Mouse (Mus musculus) cerebellum, adult 2 months (tissue): ENCODE measurements at regions not wholly inside any gene's neighbourhood (a gene's known extent, or its start where the extent isn't known, plus 50 kb on each side); places are given as distances from the start of the nearest gene placed in this dataset.

ENCODE experiments used
- DNase-seq, 2 experiments: peaks; one replicate each; pipeline ENCODE4 v3.0.0; 2021
- H3K27ac ChIP-seq: fragments of 200-500 bp; 2 replicates; pipeline ENCODE4 v1.5.1; 2012; ENCODE audit warnings: low read length, control low read depth, inconsistent platforms; ENCODE audit not compliant: insufficient read depth
- H3K27me3 ChIP-seq: fragments of 200-500 bp; 2 replicates; pipeline ENCODE4 v1.6.1; 2012; ENCODE audit warnings: inconsistent platforms, mild to moderate bottlenecking, low read length, moderate library complexity; ENCODE audit not compliant: control insufficient read depth, insufficient read depth
- H3K4me1 ChIP-seq: fragments of 200-500 bp; 2 replicates; pipeline ENCODE4 v1.6.1; 2011; ENCODE audit warnings: low read length; ENCODE audit not compliant: control insufficient read depth, insufficient read depth
- H3K4me3 ChIP-seq: fragments of 200-500 bp; replicated peaks from 2 replicates; pipeline ENCODE3; 2011; ENCODE audit warnings: mild to moderate bottlenecking, low read depth, low read length, control low read depth; ENCODE audit not compliant: insufficient read depth
- CTCF ChIP-seq: fragments of 200-500 bp; IDR thresholded peaks from 2 replicates; pipeline ENCODE4 v1.5.1; 2011; ENCODE audit warnings: low read depth, mild to moderate bottlenecking, control low read depth, low read length, moderate library complexity, borderline replicate concordance; ENCODE audit not compliant: insufficient read depth
- POLR2A ChIP-seq: fragments of 200-500 bp; IDR thresholded peaks from 2 replicates; pipeline ENCODE4 v1.6.1; 2011; ENCODE audit warnings: low read length, control low read depth, borderline replicate concordance; ENCODE audit not compliant: insufficient read depth
- WGBS: fragments of 180-500 bp; shearing (Covaris S2); methylation state at CpG from one replicate; pipeline ENCODE4 v1.1.7; 2018; 5-methylcytosine and 5-hydroxymethylcytosine counted together

DNA sequence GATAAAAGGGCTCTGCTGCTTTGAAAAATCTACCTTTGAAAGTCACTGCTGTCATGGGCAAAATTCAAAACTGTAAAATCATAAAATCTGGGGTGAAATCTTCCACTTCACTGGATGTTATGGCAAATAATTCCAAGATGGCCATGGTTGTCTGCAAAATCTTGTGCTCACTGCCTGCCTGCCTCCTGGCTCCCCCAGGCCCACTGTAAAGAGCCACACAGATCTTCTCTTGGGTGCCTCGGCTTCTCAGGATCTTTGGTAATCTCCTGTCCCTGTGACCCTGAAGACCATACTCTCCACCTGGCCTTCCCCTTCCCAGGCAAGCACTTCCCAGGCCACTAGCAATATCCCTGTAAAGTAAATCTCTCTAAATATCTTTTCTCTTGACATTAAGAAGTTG is 505.1 kb upstream of the Kdm8 start:
- no peak overlapping the region for H3K4me3 ChIP-seq
- no peak overlapping the region for H3K27ac ChIP-seq
- no peaks in the 10 kb centered on the region for H3K4me1 ChIP-seq
- TF ChIP-seq POLR2A (no peak), CTCF (no peak)
- 91% methylated on average over 1 of the region's 1 CpGs for WGBS
- no peaks in the 10 kb centered on the region for H3K27me3 ChIP-seq
- no peak for DNase-seq

DNA sequence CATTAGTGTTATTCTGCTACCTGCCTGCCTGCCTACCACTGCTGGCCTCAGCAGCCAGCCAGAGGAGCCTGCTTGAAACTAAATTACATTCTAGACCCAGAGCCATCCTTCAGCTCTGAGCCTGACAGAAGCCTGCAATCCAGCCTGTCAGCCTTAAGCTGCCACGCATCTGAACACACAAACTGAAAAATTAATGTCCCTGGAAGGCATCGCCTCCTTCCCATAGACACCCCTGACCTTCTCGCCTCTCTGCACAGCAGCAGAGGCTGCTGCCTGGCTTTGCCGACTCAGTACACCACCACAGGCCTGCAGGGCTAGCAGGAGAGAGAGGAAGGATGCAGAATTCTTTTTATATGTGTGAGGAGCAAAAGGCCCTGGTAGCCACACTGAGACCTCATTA is 502.9 kb upstream of the Kdm8 start:
- TF ChIP-seq POLR2A = no peak
- TF ChIP-seq CTCF = no peak
- Histone ChIP-seq H3K4me3 (no peak overlapping the region), H3K27ac (no peak overlapping the region), H3K27me3 (no peaks in the 10 kb centered on the region), H3K4me1 (peaks cover 2% of the 10 kb centered on the region; the same call in 1 of the 2 replicates)
- WGBS = 76% methylated on average over 4 of the region's 4 CpGs
- DNase-seq = no peak

DNA sequence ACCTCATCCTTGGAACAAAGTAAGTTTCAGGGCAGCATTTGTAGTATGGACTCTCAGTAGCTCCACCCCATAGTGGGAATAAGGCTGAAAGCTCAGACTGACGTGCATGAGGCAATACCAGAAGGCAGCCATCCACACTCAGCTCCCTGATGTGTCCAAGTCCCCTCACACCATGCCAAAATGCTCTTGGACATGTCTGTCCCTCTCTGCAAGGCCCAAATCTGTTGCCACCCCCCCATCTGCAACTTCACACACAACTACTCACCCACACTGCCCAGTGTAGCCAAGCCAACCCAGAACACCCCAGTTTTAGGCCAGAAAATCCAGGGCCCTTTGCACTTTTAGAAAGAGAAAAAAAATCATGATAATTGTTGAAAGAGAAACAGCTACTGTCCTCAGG is 498.1 kb upstream of the Kdm8 start:
- WGBS = 37% methylated on average over 1 of the region's 1 CpGs
- TF ChIP-seq POLR2A (no peak), CTCF (no peak)
- DNase-seq = no peak
- H3K27ac ChIP-seq = no peak overlapping the region
- no peaks in the 10 kb centered on the region for H3K27me3 ChIP-seq
- H3K4me3 ChIP-seq = no peak overlapping the region
- peaks cover 2% of the 10 kb centered on the region; the same call in 1 of the 2 replicates for H3K4me1 ChIP-seq

DNA sequence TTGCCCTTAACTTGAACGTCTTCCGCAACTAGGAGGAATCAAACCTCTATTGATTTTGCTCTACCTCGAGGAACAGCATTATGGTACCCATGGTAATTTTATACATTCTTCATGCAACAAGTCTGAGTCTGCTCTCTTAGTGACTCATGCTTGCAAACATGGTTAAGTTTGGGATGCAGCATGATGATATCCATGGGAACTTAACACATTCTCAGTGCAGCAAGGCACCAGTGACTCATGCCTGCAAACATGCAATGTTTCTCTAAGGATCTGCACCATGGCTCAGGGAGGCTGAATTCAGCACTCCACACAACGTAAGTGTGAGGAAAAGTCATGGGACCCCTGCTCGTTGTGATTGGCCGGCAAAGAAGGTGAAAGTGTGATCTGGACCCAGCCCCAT is 487.1 kb upstream of the Kdm8 start:
- TF ChIP-seq POLR2A = no peak
- TF ChIP-seq CTCF = no peak

DNA sequence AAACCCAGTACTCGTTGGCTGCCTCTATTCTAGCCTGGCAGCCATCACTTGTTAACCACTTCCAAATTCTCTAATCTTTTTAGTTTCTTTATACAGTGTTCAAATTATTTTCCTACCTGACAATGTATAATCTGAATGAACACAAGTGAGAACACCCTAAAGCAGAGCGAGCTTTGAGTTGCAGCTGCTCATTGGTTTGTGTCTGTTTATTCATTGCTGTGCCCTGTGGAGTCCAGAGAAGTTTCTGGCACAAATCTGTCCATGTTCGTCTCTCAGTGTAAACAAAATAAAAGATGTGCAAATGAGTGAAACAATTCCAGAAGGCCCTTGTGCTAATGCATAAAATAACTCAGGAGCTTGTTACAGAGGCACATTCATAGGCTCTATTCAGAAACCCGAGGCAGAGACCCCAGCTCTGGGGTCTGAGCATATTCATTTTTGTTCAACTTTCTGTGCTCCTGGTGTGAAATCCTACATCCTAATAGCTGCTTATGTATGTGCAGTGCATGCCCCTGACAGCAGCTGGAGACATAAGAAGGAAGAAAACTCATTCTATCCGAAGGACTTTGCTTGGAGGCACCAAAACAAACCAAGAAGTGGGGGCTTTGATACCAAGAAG is 469.5 kb upstream of the Kdm8 start:
- WGBS = 63% methylated on average over 5 of the region's 5 CpGs
- DNase-seq = no peak
- H3K27ac ChIP-seq = no peak overlapping the region
- no peak overlapping the region for H3K4me3 ChIP-seq
- H3K27me3 ChIP-seq = no peaks in the 10 kb centered on the region
- H3K4me1 ChIP-seq = no peaks in the 10 kb centered on the region
- TF ChIP-seq POLR2A (no peak), CTCF (no peak)

More for the DNA sequence above, 487.1 kb upstream of the Kdm8 start:
- Histone ChIP-seq H3K27me3 (no peaks in the 10 kb centered on the region), H3K4me1 (no peaks in the 10 kb centered on the region), H3K27ac (no peak overlapping the region), H3K4me3 (no peak overlapping the region)
- 91% methylated on average over 6 of the region's 6 CpGs for WGBS
- DNase-seq = no peak

DNA sequence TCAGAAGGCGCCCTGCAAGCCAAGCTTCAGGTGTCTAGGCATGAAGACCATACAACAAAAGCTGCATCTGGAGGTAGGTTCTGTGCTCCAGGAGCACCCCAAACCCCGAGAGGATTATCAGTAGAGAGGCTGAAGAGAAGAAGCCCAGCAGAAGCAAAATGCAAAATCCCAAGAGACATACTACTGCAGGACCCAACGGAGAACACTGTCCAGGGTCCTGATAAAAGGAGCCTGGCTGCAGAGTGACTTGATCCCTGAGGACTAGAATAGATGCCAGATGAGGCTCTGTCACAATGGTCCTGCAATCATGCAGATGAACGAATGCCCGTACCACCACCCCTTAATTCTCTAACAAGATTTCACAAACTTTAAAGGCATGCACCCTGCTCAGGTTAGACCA is 455.0 kb upstream of the Kdm8 start:
- Histone ChIP-seq H3K27ac (no peak overlapping the region), H3K27me3 (no peaks in the 10 kb centered on the region; the same call in 1 of the 2 replicates), H3K4me3 (no peak overlapping the region), H3K4me1 (no peaks in the 10 kb centered on the region)
- no peak for TF ChIP-seq POLR2A
- TF ChIP-seq CTCF = no peak
- 67% methylated on average over 5 of the region's 5 CpGs for WGBS
- no peak for DNase-seq

DNA sequence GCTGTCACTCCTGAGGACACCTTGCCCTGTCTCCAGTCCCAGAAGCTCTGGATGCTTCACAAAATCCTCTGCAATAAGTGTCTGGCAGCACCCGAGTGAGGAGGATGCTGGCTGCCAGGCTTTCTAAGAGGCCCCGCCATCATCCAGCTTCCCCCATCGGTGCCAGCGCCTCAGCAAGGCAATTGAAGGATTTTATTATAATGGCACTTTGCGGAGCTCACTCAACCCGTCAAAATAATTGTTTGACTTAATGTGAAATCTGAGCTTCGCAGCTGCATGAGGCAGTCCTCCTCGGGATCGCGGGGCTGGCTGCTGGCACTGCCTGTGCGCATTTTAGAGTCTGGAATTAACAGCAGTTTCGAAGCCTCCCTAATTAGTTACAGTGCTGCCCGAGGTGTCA is 453.8 kb upstream of the Kdm8 start:
- no peak overlapping the region for H3K27ac ChIP-seq
- H3K4me3 ChIP-seq = no peak overlapping the region
- TF ChIP-seq CTCF (no peak), POLR2A (no peak)
- no peaks in the 10 kb centered on the region for H3K4me1 ChIP-seq
- DNase-seq = no peak
- H3K27me3 ChIP-seq = no peaks in the 10 kb centered on the region; the same call in 1 of the 2 replicates
- 7% methylated on average over 13 of the region's 13 CpGs for WGBS

DNA sequence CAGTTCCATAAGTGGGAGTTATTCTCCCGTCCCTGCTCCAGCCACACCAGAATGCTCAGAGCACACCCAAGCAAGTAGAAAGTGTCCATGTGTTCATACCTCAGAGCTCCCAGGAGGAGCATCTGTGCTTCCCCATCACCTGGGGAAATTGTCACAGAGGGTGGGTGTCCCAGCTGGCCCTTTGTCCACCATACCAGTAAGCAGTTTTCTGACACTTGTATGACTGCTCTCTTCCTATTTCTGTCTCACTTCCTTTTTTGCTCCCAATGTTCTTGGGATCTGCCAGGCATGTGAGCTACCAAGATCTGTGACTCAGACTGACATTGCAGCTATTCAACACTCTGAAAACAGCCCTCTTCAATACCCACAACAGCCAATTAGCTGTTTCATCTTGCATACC is 447.9 kb upstream of the Kdm8 start:
- no peak for DNase-seq
- WGBS = 93% methylated on average over 1 of the region's 1 CpGs
- Histone ChIP-seq H3K4me1 (no peaks in the 10 kb centered on the region), H3K4me3 (no peak overlapping the region), H3K27me3 (no peaks in the 10 kb centered on the region; the same call in 1 of the 2 replicates), H3K27ac (no peak overlapping the region)
- TF ChIP-seq POLR2A (no peak), CTCF (no peak)
